Mouse (Mus musculus) kidney, embryonic 15.5 days (tissue): ENCODE data around the gene Camta1. TPM values are rescaled to one million over a fixed set of nuclear protein-coding genes. Genes with fewer than 3 reads are reported as not detected.

ENCODE experiments used
- ATAC-seq: fragments of 200-750 bp; cut with Nextera tagmentation; replicated peaks from 2 replicates; pipeline ENCODE4 v1.8.0; 2017; ENCODE audit warnings: moderate TSS enrichment; ENCODE audit not compliant: low FRiP score
- H3K27ac ChIP-seq: fragments of 300-500 bp; sonication (generic); 2 replicates; pipeline ENCODE4 v1.5.1; 2015; ENCODE audit warnings: mild to moderate bottlenecking, inconsistent platforms
- H3K27me3 ChIP-seq: fragments of 300-500 bp; sonication (generic); 2 replicates; pipeline ENCODE4 v1.6.1; 2015; ENCODE audit warnings: inconsistent platforms
- H3K36me3 ChIP-seq: fragments of 300-500 bp; sonication (generic); 2 replicates; pipeline ENCODE4 v1.6.1; 2015; ENCODE audit warnings: inconsistent platforms
- H3K4me1 ChIP-seq: fragments of 300-500 bp; sonication (generic); 2 replicates; pipeline ENCODE4 v1.6.1; 2015; ENCODE audit warnings: inconsistent platforms
- H3K4me2 ChIP-seq: fragments of 300-500 bp; sonication (generic); 2 replicates; pipeline ENCODE4 v1.6.1; 2015; ENCODE audit warnings: moderate library complexity, mild to moderate bottlenecking, inconsistent platforms
- H3K4me3 ChIP-seq: fragments of 300-500 bp; sonication (generic); replicated peaks from 2 replicates; pipeline ENCODE4 v1.5.1; 2015; ENCODE audit warnings: mild to moderate bottlenecking, inconsistent platforms
- H3K9ac ChIP-seq: fragments of 300-500 bp; sonication (generic); 2 replicates; pipeline ENCODE4 v1.6.1; 2015; ENCODE audit warnings: mild to moderate bottlenecking, inconsistent platforms
- H3K9me3 ChIP-seq: fragments of 300-500 bp; sonication (generic); replicated peaks from 2 replicates; pipeline ENCODE4 v1.6.1; 2016; ENCODE audit warnings: inconsistent platforms
- WGBS: fragments of 180-500 bp; shearing (Covaris S2); methylation state at CpG from one replicate; pipeline ENCODE4 v1.1.7; 2015; ENCODE audit warnings: mixed read lengths; 5-methylcytosine and 5-hydroxymethylcytosine counted together
- polyA plus RNA-seq: library from polyadenylated mRNA; unstranded; fragments of >200 nt; fragmentation: Nextera tagmentation; extraction: Ambion mirVana; gene quantifications from 2 replicates; pipeline ENCODE4 v1.2.1, GENCODE M21; 2015

The Camta1 gene
- polyA plus RNA-seq, 1 experiment from 2014 or later, result 87.9 TPM

- 15% methylated on average over 1 of the region's 1 CpGs for WGBS
- Histone ChIP-seq H3K4me3 (no peak overlapping the region), H3K4me2 (no peak overlapping the region)
Observed at GRCm38 (mm10) chr4:151185750-151186149, 675.9 kb downstream of the Camta1 start.

GRCm38 (mm10) chr4:151180394-151180902 lies 681.2 kb downstream of the Camta1 start:
- no peak overlapping the region for H3K4me2 ChIP-seq
- H3K9me3 ChIP-seq, result no peaks in the 10 kb centered on the region
- 33% methylated on average over 7 of the region's 7 CpGs for WGBS
- 0 out of 2 replicates have a peak, but pooled peaks have one; percentile 6 for ATAC-seq
- H3K27ac ChIP-seq, result no peak overlapping the region
- peaks cover 30% of the 10 kb centered on the region for H3K4me1 ChIP-seq
- H3K9ac ChIP-seq, result no peak overlapping the region
- H3K36me3 ChIP-seq, result no peaks in the 10 kb centered on the region
- H3K27me3 ChIP-seq, result peaks cover 13% of the 10 kb centered on the region; the same call in 1 of the 2 replicates
- no peak overlapping the region for H3K4me3 ChIP-seq

More at GRCm38 (mm10) chr4:151185750-151186149, 675.9 kb downstream of the Camta1 start:
- Histone ChIP-seq H3K9ac (no peak overlapping the region), H3K27ac (no peak overlapping the region), H3K27me3 (peaks cover 10% of the 10 kb centered on the region; the same call in 1 of the 2 replicates), H3K9me3 (no peaks in the 10 kb centered on the region), H3K4me1 (peaks cover 13% of the 10 kb centered on the region), H3K36me3 (no peaks in the 10 kb centered on the region)
- ATAC-seq, result no peak

GRCm38 (mm10) chr4:151179639-151180038 lies 682.0 kb downstream of the Camta1 start:
- no peak overlapping the region for H3K4me3 ChIP-seq
- no peaks in the 10 kb centered on the region for H3K9me3 ChIP-seq
- 0 out of 2 replicates have a peak, but pooled peaks cover 13% of the 10 kb centered on the region for H3K27me3 ChIP-seq
- H3K27ac ChIP-seq, result no peak overlapping the region
- no peak overlapping the region for H3K4me2 ChIP-seq
- peaks cover 30% of the 10 kb centered on the region for H3K4me1 ChIP-seq
- H3K9ac ChIP-seq, result no peak overlapping the region
- H3K36me3 ChIP-seq, result no peaks in the 10 kb centered on the region
- ATAC-seq, result no peak
- 53% methylated on average over 3 of the region's 3 CpGs for WGBS

- ATAC-seq, result no peak
- WGBS, result 64% methylated on average over 8 of the region's 8 CpGs
Observed at GRCm38 (mm10) chr4:151178970-151179378, 682.7 kb downstream of the Camta1 start.

GRCm38 (mm10) chr4:151172526-151172925 lies 689.1 kb downstream of the Camta1 start:
- no peak overlapping the region for H3K9ac ChIP-seq
- H3K27ac ChIP-seq, result no peak overlapping the region
- H3K36me3 ChIP-seq, result no peaks in the 10 kb centered on the region
- no peaks in the 10 kb centered on the region for H3K9me3 ChIP-seq
- ATAC-seq, result no peak
- H3K27me3 ChIP-seq, result peaks cover 21% of the 10 kb centered on the region
- no peak overlapping the region for H3K4me3 ChIP-seq
- peaks cover 16% of the 10 kb centered on the region for H3K4me1 ChIP-seq
- 60% methylated on average over 8 of the region's 8 CpGs for WGBS
- no peak overlapping the region for H3K4me2 ChIP-seq

More at GRCm38 (mm10) chr4:151178970-151179378, 682.7 kb downstream of the Camta1 start:
- no peaks in the 10 kb centered on the region for H3K9me3 ChIP-seq
- H3K4me2 ChIP-seq, result no peak overlapping the region
- no peak overlapping the region for H3K9ac ChIP-seq
- 0 out of 2 replicates have a peak, but pooled peaks cover 11% of the 10 kb centered on the region for H3K27me3 ChIP-seq
- no peaks in the 10 kb centered on the region for H3K36me3 ChIP-seq
- H3K4me3 ChIP-seq, result no peak overlapping the region
- peaks cover 30% of the 10 kb centered on the region for H3K4me1 ChIP-seq
- no peak overlapping the region for H3K27ac ChIP-seq

- H3K4me3 ChIP-seq, result no peak overlapping the region
- H3K36me3 ChIP-seq, result no peaks in the 10 kb centered on the region
- H3K4me2 ChIP-seq, result peak overlapping the region; percentile 50
- ATAC-seq, result no peak
- H3K9me3 ChIP-seq, result no peaks in the 10 kb centered on the region
- WGBS, result 63% methylated on average over 3 of the region's 3 CpGs
- H3K27ac ChIP-seq, result no peak overlapping the region
- H3K9ac ChIP-seq, result no peak overlapping the region
- peaks cover 24% of the 10 kb centered on the region for H3K27me3 ChIP-seq
- H3K4me1 ChIP-seq, result peaks cover 16% of the 10 kb centered on the region
Observed at GRCm38 (mm10) chr4:151171117-151171516, 690.6 kb downstream of the Camta1 start.

- H3K27me3 ChIP-seq, result peaks cover 28% of the 10 kb centered on the region
- 0 out of 2 replicates have a peak overlapping the region, but pooled peaks have one; percentile 7 for H3K4me3 ChIP-seq
- no peak overlapping the region for H3K9ac ChIP-seq
- H3K27ac ChIP-seq, result no peak overlapping the region; the same call in 1 of the 2 replicates
- no peaks in the 10 kb centered on the region for H3K36me3 ChIP-seq
- whole genome bisulfite sequencing, result 12% methylated on average over 18 of the region's 18 CpGs
- peak overlapping the region; percentile 50 for H3K4me2 ChIP-seq
- H3K4me1 ChIP-seq, result peaks cover 20% of the 10 kb centered on the region
- H3K9me3 ChIP-seq, result no peaks in the 10 kb centered on the region
- ATAC-seq, result no peak
Observed at GRCm38 (mm10) chr4:151170658-151171057, 691.0 kb downstream of the Camta1 start.

- Histone ChIP-seq H3K27ac (no peak overlapping the region), H3K9ac (no peak overlapping the region), H3K4me3 (no peak overlapping the region), H3K4me2 (no peak overlapping the region), H3K27me3 (peaks cover 44% of the 10 kb centered on the region), H3K9me3 (no peaks in the 10 kb centered on the region), H3K36me3 (no peaks in the 10 kb centered on the region), H3K4me1 (peaks cover 23% of the 10 kb centered on the region)
- ATAC-seq, result no peak
- WGBS, result 85% methylated on average over 6 of the region's 6 CpGs
Observed at GRCm38 (mm10) chr4:151166969-151167368, 694.7 kb downstream of the Camta1 start.

GRCm38 (mm10) chr4:151165539-151165938 lies 696.1 kb downstream of the Camta1 start:
- no peak overlapping the region for H3K9ac ChIP-seq
- ATAC-seq, result no peak
- peaks cover 47% of the 10 kb centered on the region for H3K27me3 ChIP-seq
- H3K4me2 ChIP-seq, result no peak overlapping the region
- H3K4me3 ChIP-seq, result no peak overlapping the region
- H3K27ac ChIP-seq, result no peak overlapping the region
- H3K36me3 ChIP-seq, result no peaks in the 10 kb centered on the region
- no peaks in the 10 kb centered on the region for H3K9me3 ChIP-seq
- H3K4me1 ChIP-seq, result peaks cover 12% of the 10 kb centered on the region
- 17% methylated on average over 10 of the region's 10 CpGs for WGBS

- WGBS, result 81% methylated on average over 1 of the region's 1 CpGs
- Histone ChIP-seq H3K36me3 (no peaks in the 10 kb centered on the region), H3K4me2 (no peak overlapping the region), H3K9ac (no peak overlapping the region), H3K27ac (no peak overlapping the region), H3K27me3 (peaks cover 52% of the 10 kb centered on the region), H3K4me3 (no peak overlapping the region), H3K9me3 (no peaks in the 10 kb centered on the region), H3K4me1 (0 out of 2 replicates have a peak, but pooled peaks cover 7% of the 10 kb centered on the region)
- no peak for ATAC-seq
Observed at GRCm38 (mm10) chr4:151164309-151164708, 697.4 kb downstream of the Camta1 start.

- 0 out of 2 replicates have a peak, but pooled peaks cover 7% of the 10 kb centered on the region for H3K4me1 ChIP-seq
- H3K36me3 ChIP-seq, result no peaks in the 10 kb centered on the region
- peaks cover 47% of the 10 kb centered on the region for H3K27me3 ChIP-seq
- H3K4me2 ChIP-seq, result no peak overlapping the region
- no peak overlapping the region for H3K9ac ChIP-seq
- H3K9me3 ChIP-seq, result no peaks in the 10 kb centered on the region
- H3K4me3 ChIP-seq, result no peak overlapping the region
- no peak for ATAC-seq
- 42% methylated on average over 6 of the region's 6 CpGs for WGBS
- no peak overlapping the region for H3K27ac ChIP-seq
Observed at GRCm38 (mm10) chr4:151161869-151162268, 699.8 kb downstream of the Camta1 start.

- ATAC-seq, result no peak
- Histone ChIP-seq H3K9ac (no peak overlapping the region), H3K36me3 (no peaks in the 10 kb centered on the region), H3K27me3 (peaks cover 46% of the 10 kb centered on the region), H3K4me2 (no peak overlapping the region), H3K27ac (no peak overlapping the region), H3K4me1 (0 out of 2 replicates have a peak, but pooled peaks cover 6% of the 10 kb centered on the region), H3K4me3 (no peak overlapping the region), H3K9me3 (no peaks in the 10 kb centered on the region)
- 66% methylated on average over 4 of the region's 4 CpGs for WGBS
Observed at GRCm38 (mm10) chr4:151160932-151161331, 700.7 kb downstream of the Camta1 start.
